Comparison of ENCODE assay signal across 18 mouse cellular contexts in the genomic region with DNA sequence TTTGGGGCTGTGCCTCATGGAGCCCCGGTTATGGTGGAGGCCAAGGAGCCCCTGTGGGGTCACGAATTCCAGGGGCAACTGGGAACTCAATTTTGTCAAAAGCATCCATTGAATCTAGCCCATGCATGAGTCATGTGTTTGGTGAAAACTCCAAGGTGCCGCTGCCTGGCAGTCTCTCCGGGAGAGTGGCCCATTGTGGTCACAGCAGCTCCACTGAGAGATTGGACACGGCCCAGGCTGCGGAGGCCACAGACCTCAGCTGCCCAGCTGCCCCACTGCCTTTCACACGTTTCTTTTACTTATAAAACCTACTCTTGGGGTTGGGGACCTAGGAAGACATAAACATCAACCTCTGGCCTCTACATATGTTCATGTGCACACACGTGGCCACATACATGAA.
"Had no signal": no experiment of that assay in that cellular context is flagged by ENCODE, and none has a peak within 500 bp of the region (broad histone marks: within the 10 kb centered on the region; RNA-seq: fewer than 3 reads in every experiment).

No protein-coding gene starts in this region.

- H3K27ac ChIP-seq: midbrain, embryonic 10.5 days; midbrain, embryonic 12.5 days; neural tube, embryonic 13.5 days; neural tube, embryonic 15.5 days; stomach, embryonic 15.5 days; stomach, postnatal 0 days had no signal

- ATAC-seq: midbrain, embryonic 16.5 days had no signal

- H3K9me3 ChIP-seq: midbrain, embryonic 10.5 days; midbrain, embryonic 12.5 days; neural tube, embryonic 13.5 days; neural tube, embryonic 15.5 days; stomach, embryonic 15.5 days had no signal

- H3K9ac ChIP-seq: lung, embryonic 14.5 days; midbrain, embryonic 12.5 days; neural tube, embryonic 13.5 days; neural tube, embryonic 15.5 days; stomach, embryonic 15.5 days had no signal

- DNase-seq: lung, adult 18-20 months; lung, embryonic 14.5 days; lung, postnatal 10 days; lung, postnatal 4 days; midbrain, embryonic 14.5 days; retina, postnatal 1 day; right cerebral cortex, adult 18-20 months; right cerebral cortex, postnatal 14 days; thymus, adult 2 months; thymus, postnatal 25 days; thymus, postnatal 4 days had no signal

- H3K36me3 ChIP-seq: midbrain, embryonic 10.5 days; midbrain, embryonic 12.5 days; neural tube, embryonic 13.5 days; neural tube, embryonic 15.5 days; stomach, embryonic 15.5 days had no signal

- H3K4me1 ChIP-seq: midbrain, embryonic 10.5 days; midbrain, embryonic 12.5 days; neural tube, embryonic 13.5 days; neural tube, embryonic 15.5 days; stomach, embryonic 15.5 days had no signal

- H3K4me2 ChIP-seq: lung, embryonic 14.5 days; midbrain, embryonic 12.5 days; neural tube, embryonic 13.5 days; neural tube, embryonic 15.5 days; stomach, embryonic 15.5 days had no signal

- H3K27me3 ChIP-seq: midbrain, embryonic 12.5 days; neural tube, embryonic 13.5 days; neural tube, embryonic 15.5 days; stomach, embryonic 15.5 days had no signal

- H3K4me3 ChIP-seq: midbrain, embryonic 10.5 days; midbrain, embryonic 12.5 days; neural tube, embryonic 13.5 days; neural tube, embryonic 15.5 days; stomach, embryonic 15.5 days had no signal
